Mouse (Mus musculus): ENCODE results near the gene Zmynd8.

The Zmynd8 gene

GRCm38 (mm10) chr2:165858453-165859384 is 40.1 kb downstream of the Zmynd8 start:
- 8% methylated on average over 12 of the region's 12 CpGs for WGBS

GRCm38 (mm10) chr2:165857841-165858426 is 40.9 kb downstream of the Zmynd8 start:
- 7% methylated on average over 22 of the region's 22 CpGs for WGBS

GRCm38 (mm10) chr2:165857395-165857831 is 41.4 kb downstream of the Zmynd8 start:
- 19% methylated on average over 4 of the region's 4 CpGs for WGBS

GRCm38 (mm10) chr2:165856611-165857200 is 42.1 kb downstream of the Zmynd8 start:
- 45% methylated on average over 7 of the region's 7 CpGs for WGBS

GRCm38 (mm10) chr2:165855641-165856301 is 43.0 kb downstream of the Zmynd8 start:
- 17% methylated on average over 6 of the region's 6 CpGs for WGBS

GRCm38 (mm10) chr2:165854207-165854968 is 44.4 kb downstream of the Zmynd8 start:
- WGBS, result 54% methylated on average over 16 of the region's 16 CpGs

- 77% methylated on average over 9 of the region's 9 CpGs for WGBS
Observed at GRCm38 (mm10) chr2:165852896-165853633, 45.8 kb downstream of the Zmynd8 start.

GRCm38 (mm10) chr2:165852453-165852852 is 46.4 kb downstream of the Zmynd8 start:
- 55% methylated on average over 11 of the region's 11 CpGs for WGBS

- WGBS, result 50% methylated on average over 13 of the region's 13 CpGs
Observed at GRCm38 (mm10) chr2:165851811-165852415, 46.9 kb downstream of the Zmynd8 start.

- 66% methylated on average over 6 of the region's 6 CpGs for WGBS
Observed at GRCm38 (mm10) chr2:165850826-165851225, 48.0 kb downstream of the Zmynd8 start.

- 27% methylated on average over 5 of the region's 5 CpGs for WGBS
Observed at GRCm38 (mm10) chr2:165849129-165849528, 49.7 kb downstream of the Zmynd8 start.

GRCm38 (mm10) chr2:165846787-165847186 is 52.0 kb downstream of the Zmynd8 start:
- WGBS, result 47% methylated on average over 8 of the region's 8 CpGs

- 53% methylated on average over 22 of the region's 22 CpGs for WGBS
Observed at GRCm38 (mm10) chr2:165845490-165845889, 53.3 kb downstream of the Zmynd8 start.

- 91% methylated on average over 6 of the region's 6 CpGs for WGBS
Observed at GRCm38 (mm10) chr2:165843350-165843749, 55.5 kb downstream of the Zmynd8 start.

- WGBS, result 58% methylated on average over 10 of the region's 10 CpGs
Observed at GRCm38 (mm10) chr2:165842241-165842640, 56.6 kb downstream of the Zmynd8 start.

- 54% methylated on average over 6 of the region's 6 CpGs for WGBS
Observed at GRCm38 (mm10) chr2:165841805-165842204, 57.0 kb downstream of the Zmynd8 start.

GRCm38 (mm10) chr2:165840852-165841251 is 58.0 kb downstream of the Zmynd8 start:
- 52% methylated on average over 7 of the region's 7 CpGs for WGBS

GRCm38 (mm10) chr2:165839317-165839652 is 59.5 kb downstream of the Zmynd8 start:
- 25% methylated on average over 2 of the region's 2 CpGs for WGBS

GRCm38 (mm10) chr2:165838606-165839316 is 60.1 kb downstream of the Zmynd8 start:
- 67% methylated on average over 23 of the region's 23 CpGs for WGBS

- 73% methylated on average over 13 of the region's 13 CpGs for WGBS
Observed at GRCm38 (mm10) chr2:165834601-165835000, 64.2 kb downstream of the Zmynd8 start.

All from cerebral cortex, adult 2 months (tissue).